Mouse (Mus musculus) forebrain, embryonic 16.5 days (tissue): ENCODE data around the gene Baiap2l1. TPM values are rescaled to one million over a fixed set of nuclear protein-coding genes. Genes with fewer than 3 reads are reported as not detected.

Source experiments
- ATAC-seq: fragments of 200-750 bp; cut with Nextera tagmentation; 2 replicates; pipeline ENCODE4 v1.8.0; 2017; ENCODE audit warnings: mild to moderate bottlenecking, moderate library complexity
- H3K27ac ChIP-seq: fragments of 300-500 bp; sonication (generic); 2 replicates; pipeline ENCODE4 v1.5.1; 2014; ENCODE audit warnings: low read length, control low read depth
- H3K27me3 ChIP-seq: fragments of 300-500 bp; sonication (generic); replicated peaks from 2 replicates; pipeline ENCODE4 v1.6.1; 2014; ENCODE audit warnings: low read length; ENCODE audit not compliant: control insufficient read depth, insufficient read depth
- H3K36me3 ChIP-seq: fragments of 300-500 bp; sonication (generic); 2 replicates; pipeline ENCODE4 v1.6.1; 2014; ENCODE audit not compliant: control insufficient read depth, insufficient read depth
- H3K4me1 ChIP-seq: fragments of 300-500 bp; sonication (generic); replicated peaks from 2 replicates; pipeline ENCODE4 v1.6.1; 2014; ENCODE audit warnings: low read length; ENCODE audit not compliant: control insufficient read depth, insufficient read depth
- H3K4me2 ChIP-seq: fragments of 300-500 bp; sonication (generic); 2 replicates; pipeline ENCODE4 v1.6.1; 2014; ENCODE audit warnings: mild to moderate bottlenecking, low read length, control low read depth
- H3K4me3 ChIP-seq: fragments of 300-500 bp; sonication (generic); replicated peaks from 2 replicates; pipeline ENCODE4 v1.5.1; 2014; ENCODE audit warnings: mild to moderate bottlenecking, low read length, control low read depth
- H3K9ac ChIP-seq: fragments of 300-500 bp; sonication (generic); replicated peaks from 2 replicates; pipeline ENCODE4 v1.6.1; 2014; ENCODE audit warnings: low read depth, low read length, control low read depth
- H3K9me3 ChIP-seq: fragments of 300-500 bp; sonication (generic); 2 replicates; pipeline ENCODE4 v1.6.1; 2016; ENCODE audit warnings: low read length; ENCODE audit not compliant: control insufficient read depth
- WGBS: fragments of 180-500 bp; shearing (Covaris S2); extraction: QIAGEN DNeasy Blood & Tissue Kit; methylation state at CpG from one replicate; pipeline ENCODE4 v1.1.7; 2014; 5-methylcytosine and 5-hydroxymethylcytosine counted together
- polyA plus RNA-seq: library from polyadenylated mRNA; unstranded; fragments of >200 nt; fragmentation: Nextera tagmentation; extraction: Ambion mirVana; gene quantifications from 2 replicates; pipeline ENCODE4 v1.2.1, GENCODE M21; 2015

Gene Baiap2l1
- polyA plus RNA-seq, 1 experiment from 2014 or later: 1.6 TPM

GRCm38 (mm10) chr5:144251876-144252577 is 105.9 kb downstream of the Baiap2l1 start:
- H3K27ac ChIP-seq: no peak overlapping the region
- ATAC-seq: no peak
- H3K9ac ChIP-seq: no peak overlapping the region
- no peak overlapping the region for H3K4me3 ChIP-seq
- no peaks in the 10 kb centered on the region for H3K36me3 ChIP-seq
- H3K4me2 ChIP-seq: no peak overlapping the region
- WGBS: 90% methylated on average over 13 of the region's 13 CpGs
- peaks cover 12% of the 10 kb centered on the region for H3K4me1 ChIP-seq
- H3K27me3 ChIP-seq: no peaks in the 10 kb centered on the region
- no peaks in the 10 kb centered on the region for H3K9me3 ChIP-seq

- Histone ChIP-seq H3K9me3 (no peaks in the 10 kb centered on the region), H3K9ac (no peak overlapping the region), H3K4me2 (no peak overlapping the region), H3K27ac (no peak overlapping the region), H3K4me3 (no peak overlapping the region), H3K36me3 (no peaks in the 10 kb centered on the region), H3K27me3 (no peaks in the 10 kb centered on the region), H3K4me1 (peaks cover 4% of the 10 kb centered on the region)
- ATAC-seq: no peak
- WGBS: 85% methylated on average over 3 of the region's 3 CpGs
Observed at GRCm38 (mm10) chr5:144249871-144250270, 108.0 kb downstream of the Baiap2l1 start.

GRCm38 (mm10) chr5:144247906-144248585 is 109.9 kb downstream of the Baiap2l1 start:
- no peaks in the 10 kb centered on the region for H3K9me3 ChIP-seq
- no peak overlapping the region for H3K4me3 ChIP-seq
- no peaks in the 10 kb centered on the region for H3K4me1 ChIP-seq
- no peak overlapping the region for H3K9ac ChIP-seq
- 85% methylated on average over 10 of the region's 10 CpGs for WGBS
- no peak overlapping the region for H3K4me2 ChIP-seq
- no peak for ATAC-seq
- H3K36me3 ChIP-seq: no peaks in the 10 kb centered on the region
- no peaks in the 10 kb centered on the region for H3K27me3 ChIP-seq
- no peak overlapping the region for H3K27ac ChIP-seq

- no peak overlapping the region for H3K4me3 ChIP-seq
- H3K4me2 ChIP-seq: no peak overlapping the region
- H3K4me1 ChIP-seq: no peaks in the 10 kb centered on the region
- no peak for ATAC-seq
- no peak overlapping the region for H3K9ac ChIP-seq
- no peaks in the 10 kb centered on the region for H3K9me3 ChIP-seq
- WGBS: 81% methylated on average over 10 of the region's 10 CpGs
- H3K27ac ChIP-seq: no peak overlapping the region
- no peaks in the 10 kb centered on the region for H3K36me3 ChIP-seq
- H3K27me3 ChIP-seq: no peaks in the 10 kb centered on the region
Observed at GRCm38 (mm10) chr5:144247307-144247706, 110.6 kb downstream of the Baiap2l1 start.

GRCm38 (mm10) chr5:144246669-144247068 is 111.2 kb downstream of the Baiap2l1 start:
- Histone ChIP-seq H3K4me3 (no peak overlapping the region), H3K4me1 (no peaks in the 10 kb centered on the region), H3K36me3 (no peaks in the 10 kb centered on the region), H3K27me3 (no peaks in the 10 kb centered on the region), H3K4me2 (no peak overlapping the region), H3K27ac (no peak overlapping the region), H3K9me3 (no peaks in the 10 kb centered on the region), H3K9ac (no peak overlapping the region)
- ATAC-seq: no peak
- WGBS: 85% methylated on average over 7 of the region's 7 CpGs

GRCm38 (mm10) chr5:144245592-144245991 is 112.3 kb downstream of the Baiap2l1 start:
- no peaks in the 10 kb centered on the region for H3K9me3 ChIP-seq
- H3K36me3 ChIP-seq: no peaks in the 10 kb centered on the region
- H3K27ac ChIP-seq: no peak overlapping the region
- no peak overlapping the region for H3K4me3 ChIP-seq
- H3K4me2 ChIP-seq: no peak overlapping the region
- no peaks in the 10 kb centered on the region for H3K4me1 ChIP-seq
- no peaks in the 10 kb centered on the region for H3K27me3 ChIP-seq
- no peak overlapping the region for H3K9ac ChIP-seq
- ATAC-seq: no peak
- 77% methylated on average over 2 of the region's 2 CpGs for WGBS

- Histone ChIP-seq H3K9ac (no peak within 1 kb of the TSS), H3K4me2 (no peak within 1 kb of the TSS), H3K4me3 (no peak within 1 kb of the TSS), H3K9me3 (no peaks in the 10 kb centered on the region), H3K27me3 (no peaks in the 10 kb centered on the region), H3K36me3 (no peaks in the 10 kb centered on the region), H3K4me1 (no peaks in the 10 kb centered on the region), H3K27ac (no peak within 1 kb of the TSS)
- 92% methylated on average over 7 of the region's 7 CpGs for WGBS
- no peak for ATAC-seq
Observed at GRCm38 (mm10) chr5:144243901-144244487, 113.9 kb downstream of the Baiap2l1 start, which contains the start of gene Bri3. Gene Bri3 (plus strand): TSS chr5:144244437.

GRCm38 (mm10) chr5:144238969-144239368 is 118.9 kb downstream of the Baiap2l1 start:
- Histone ChIP-seq H3K4me3 (no peak overlapping the region), H3K4me2 (no peak overlapping the region), H3K4me1 (no peaks in the 10 kb centered on the region), H3K9me3 (no peaks in the 10 kb centered on the region), H3K9ac (no peak overlapping the region), H3K27me3 (no peaks in the 10 kb centered on the region), H3K36me3 (no peaks in the 10 kb centered on the region), H3K27ac (no peak overlapping the region)
- ATAC-seq: no peak
- 67% methylated on average over 1 of the region's 1 CpGs for WGBS

- 66% methylated on average over 7 of the region's 7 CpGs for WGBS
- Histone ChIP-seq H3K4me3 (no peak overlapping the region), H3K27ac (no peak overlapping the region), H3K27me3 (no peaks in the 10 kb centered on the region), H3K4me1 (no peaks in the 10 kb centered on the region), H3K9ac (no peak overlapping the region), H3K4me2 (no peak overlapping the region), H3K9me3 (no peaks in the 10 kb centered on the region), H3K36me3 (no peaks in the 10 kb centered on the region)
- ATAC-seq: no peak
Observed at GRCm38 (mm10) chr5:144234714-144235113, 123.2 kb downstream of the Baiap2l1 start.
